8 mouse cellular contexts compared by ENCODE assay signal in genomic region chr9:48733817-48734544, GRCm38 (mm10).
DNase-seq lines count a peak whose midpoint lies in the region; ATAC-seq and TF ChIP-seq lines count a peak whose summit lies in the region.

No protein-coding gene starts in this region.

- no peak for TF ChIP-seq CTCF in stomach, postnatal 0 days (IDR thresholded peaks at IDR 0.05; ENCODE audit: low read depth)

- peak; percentile 49 for DNase-seq in embryo, embryonic 10.5 days (ENCODE audit: low spot score)
- no peak for DNase-seq in embryo, embryonic 9.5 days (ENCODE audit: extremely low spot score)
- DNase-seq in right cerebral cortex, adult 18-20 months, result peak; percentile 87
- no peak for DNase-seq in right cerebral cortex, postnatal 14 days
- DNase-seq in hindbrain, embryonic 10.5 days (ENCODE audit: low spot score), result no peak
- DNase-seq in limb, embryonic 14.5 days (ENCODE audit: low spot score), result peak; percentile 63
- DNase-seq in stomach, postnatal 0 days (ENCODE audit: low spot score), result no peak

- H3K4me2 ChIP-seq in limb, embryonic 14.5 days (replicated peaks; ENCODE audit: low read depth, low read length, severe bottlenecking), result no peak overlapping the region
- H3K4me2 ChIP-seq in stomach, postnatal 0 days (replicated peaks; ENCODE audit: low read depth), result no peak overlapping the region
- H3K4me2 ChIP-seq in intestine, embryonic 15.5 days (replicated peaks), result no peak overlapping the region; the same call in 1 of the 2 replicates

- H3K4me3 ChIP-seq in hindbrain, embryonic 10.5 days, result no peak overlapping the region
- no peak overlapping the region for H3K4me3 ChIP-seq in limb, embryonic 14.5 days (replicated peaks; ENCODE audit: low read length)
- no peak overlapping the region for H3K4me3 ChIP-seq in stomach, postnatal 0 days (ENCODE audit: low read depth, low read length)
- no peak overlapping the region for H3K4me3 ChIP-seq in intestine, embryonic 15.5 days (replicated peaks)

- peak; percentile 71 for TF ChIP-seq EP300 in stomach, postnatal 0 days (optimal IDR thresholded peaks at IDR 0.05)

- peak overlapping the region; percentile 77 for H3K27ac ChIP-seq in hindbrain, embryonic 10.5 days
- H3K27ac ChIP-seq in limb, embryonic 14.5 days (replicated peaks; ENCODE audit: low read depth, low read length), result no peak overlapping the region
- H3K27ac ChIP-seq in stomach, postnatal 0 days (replicated peaks), result peak overlapping the region; percentile 92
- no peak overlapping the region for H3K27ac ChIP-seq in intestine, embryonic 15.5 days

- H3K36me3 ChIP-seq in hindbrain, embryonic 10.5 days, result no peaks in the 10 kb centered on the region
- no peaks in the 10 kb centered on the region for H3K36me3 ChIP-seq in limb, embryonic 14.5 days (ENCODE audit: control insufficient read depth, insufficient read depth, low read length)
- H3K36me3 ChIP-seq in stomach, postnatal 0 days (ENCODE audit: control insufficient read depth, insufficient read depth, low read length), result no peaks in the 10 kb centered on the region
- no peaks in the 10 kb centered on the region for H3K36me3 ChIP-seq in intestine, embryonic 15.5 days

- H3K4me1 ChIP-seq in hindbrain, embryonic 10.5 days (replicated peaks), result peaks cover 99% of the 10 kb centered on the region
- H3K4me1 ChIP-seq in limb, embryonic 14.5 days (ENCODE audit: control insufficient read depth, insufficient read depth, low read length), result peaks cover 42% of the 10 kb centered on the region
- H3K4me1 ChIP-seq in stomach, postnatal 0 days (replicated peaks; ENCODE audit: control insufficient read depth, insufficient read depth), result peaks cover 9% of the 10 kb centered on the region; the same call in 1 of the 2 replicates
- H3K4me1 ChIP-seq in intestine, embryonic 15.5 days (replicated peaks), result peaks cover 26% of the 10 kb centered on the region

- no peaks in the 10 kb centered on the region for H3K9me3 ChIP-seq in hindbrain, embryonic 10.5 days
- H3K9me3 ChIP-seq in limb, embryonic 14.5 days (ENCODE audit: control insufficient read depth, low read length), result no peaks in the 10 kb centered on the region
- no peaks in the 10 kb centered on the region for H3K9me3 ChIP-seq in stomach, postnatal 0 days (ENCODE audit: control insufficient read depth, low read length)
- H3K9me3 ChIP-seq in intestine, embryonic 15.5 days, result no peaks in the 10 kb centered on the region

- WGBS in hindbrain, embryonic 10.5 days, result 34% methylated on average over 13 of the region's 13 CpGs
- WGBS in limb, embryonic 14.5 days, result 44% methylated on average over 13 of the region's 13 CpGs
- 32% methylated on average over 13 of the region's 13 CpGs for WGBS in stomach, postnatal 0 days
- WGBS in intestine, embryonic 15.5 days, result 40% methylated on average over 13 of the region's 13 CpGs

- H3K9ac ChIP-seq in limb, embryonic 14.5 days (ENCODE audit: low read depth, low read length, severe bottlenecking), result no peak overlapping the region
- H3K9ac ChIP-seq in stomach, postnatal 0 days (ENCODE audit: low read length), result no peak overlapping the region
- no peak overlapping the region for H3K9ac ChIP-seq in intestine, embryonic 15.5 days

- no peak for ATAC-seq in limb, embryonic 14.5 days (ENCODE audit: low FRiP score, low read depth)
- ATAC-seq in stomach, postnatal 0 days (ENCODE audit: low FRiP score, low TSS enrichment), result no peak; the same call in 1 of the 2 replicates
- ATAC-seq in intestine, embryonic 15.5 days, result no peak

- no peaks in the 10 kb centered on the region for H3K27me3 ChIP-seq in hindbrain, embryonic 10.5 days (ENCODE audit: insufficient read depth, poor library complexity, severe bottlenecking)
- peaks cover 19% of the 10 kb centered on the region; the same call in 1 of the 2 replicates for H3K27me3 ChIP-seq in limb, embryonic 14.5 days (ENCODE audit: control insufficient read depth, insufficient read depth, low read length)
- H3K27me3 ChIP-seq in stomach, postnatal 0 days (ENCODE audit: control insufficient read depth, insufficient read depth, low read length), result no peaks in the 10 kb centered on the region
- H3K27me3 ChIP-seq in intestine, embryonic 15.5 days (replicated peaks), result no peaks in the 10 kb centered on the region

- no peak for TF ChIP-seq POLR2A in limb, embryonic 14.5 days (IDR thresholded peaks at IDR 0.05; ENCODE audit: borderline replicate concordance, extremely low read depth, insufficient read depth, insufficient read length)

Comparison
In these comparisons a context has a peak if more than half of its experiments do, and no peak if none do; other contexts are left out.
1. DNase-seq: peak in embryo, embryonic 10.5 days (single experiment), right cerebral cortex, adult 18-20 months (single experiment) and limb, embryonic 14.5 days (single experiment); none in embryo, embryonic 9.5 days (single experiment), right cerebral cortex, postnatal 14 days (single experiment), hindbrain, embryonic 10.5 days (single experiment) and stomach, postnatal 0 days (single experiment).
2. H3K27ac ChIP-seq: peak in hindbrain, embryonic 10.5 days (single experiment) and stomach, postnatal 0 days (single experiment); none in limb, embryonic 14.5 days (single experiment) and intestine, embryonic 15.5 days (single experiment).